Comparison of ENCODE assay signal across 8 mouse cellular contexts in genomic region chr14:17967117-17967726, GRCm38 (mm10).
DNase-seq lines count a peak whose midpoint lies in the region; TF ChIP-seq lines count a peak whose summit lies in the region.

No protein-coding gene starts in this region.

- no peaks in the 10 kb centered on the region for H3K9me3 ChIP-seq in ES-E14 (ENCODE audit: control insufficient read depth, insufficient read depth, low read depth, low read length)
- no peaks in the 10 kb centered on the region for H3K9me3 ChIP-seq in embryonic facial prominence, embryonic 10.5 days

- DNase-seq in ES-E14 (ENCODE audit: low read depth, low spot score) = peak; percentile 35
- peak; percentile 38 for DNase-seq in adrenal gland, postnatal 25 days
- DNase-seq in embryonic facial prominence, embryonic 10.5 days (ENCODE audit: low spot score) = peak; percentile 64
- DNase-seq in heart, postnatal 14 days = peak; percentile 37 to 59
- peak; percentile 64 to 69 for DNase-seq in kidney, postnatal 25 days
- DNase-seq in lung, postnatal 14 days = peak; percentile 49
- peak; percentile 76 for DNase-seq in retina, postnatal 1 day
- DNase-seq in spleen, adult 12 weeks (ENCODE audit: low spot score) = no peak

- H3K27ac ChIP-seq in ES-E14 (ENCODE audit: insufficient read depth, low read depth, low read length, poor library complexity, severe bottlenecking) = no peak overlapping the region
- no peak overlapping the region for H3K27ac ChIP-seq in embryonic facial prominence, embryonic 10.5 days (replicated peaks)

- no peak overlapping the region for H3K4me3 ChIP-seq in ES-E14 (ENCODE audit: insufficient read depth in 1 of 2, low read depth in 1 of 2, low read length in 2 of 2, poor library complexity in 1 of 2, severe bottlenecking in 1 of 2)
- no peak overlapping the region for H3K4me3 ChIP-seq in embryonic facial prominence, embryonic 10.5 days

- H3K27me3 ChIP-seq in embryonic facial prominence, embryonic 10.5 days (replicated peaks; ENCODE audit: low read depth, poor library complexity, severe bottlenecking) = no peaks in the 10 kb centered on the region

- intact Hi-C loops in heart, postnatal 14 days (cut with DNase I) = loop anchor here (2.0 to 5.0 kb wide), 2 partner anchors 308 to 565 kb away; no protein-coding TSS in a partner anchor

- no peaks in the 10 kb centered on the region for H3K36me3 ChIP-seq in ES-E14 (ENCODE audit: control insufficient read depth, insufficient read depth, low read length, poor library complexity, severe bottlenecking)
- no peaks in the 10 kb centered on the region for H3K36me3 ChIP-seq in embryonic facial prominence, embryonic 10.5 days (replicated peaks)

- WGBS in embryonic facial prominence, embryonic 10.5 days = 35% methylated on average over 5 of the region's 5 CpGs

- in situ Hi-C loops in ES-E14 (cut with MboI; ENCODE audit: low sequenced_read_pairs in 2 of 2, unreplicated experiment in 2 of 2) = no loop called here

- H3K4me1 ChIP-seq in ES-E14 (ENCODE audit: control insufficient read depth in 2 of 2, insufficient read depth in 2 of 2, low read length in 2 of 2, poor library complexity in 1 of 2) = no peaks in the 10 kb centered on the region
- no peaks in the 10 kb centered on the region for H3K4me1 ChIP-seq in embryonic facial prominence, embryonic 10.5 days

- H3K9ac ChIP-seq in ES-E14 (ENCODE audit: insufficient read depth, low read depth, low read length, poor library complexity, severe bottlenecking) = no peak overlapping the region

TF ChIP-seq in ES-E14, 5 proteins besides CTCF, POLR2A, EP300 and RAD21:
- TF ChIP-seq ZNF384 (IDR thresholded peaks at IDR 0.05; ENCODE audit: low read depth, low read length) = no peak
- TF ChIP-seq ZC3H11A (IDR thresholded peaks at IDR 0.05; ENCODE audit: borderline replicate concordance, low read depth, low read length) = peak; percentile 38; the same call in 1 of the 2 replicates
- TF ChIP-seq CHD2 (IDR thresholded peaks at IDR 0.05; ENCODE audit: low read depth, low read length) = no peak
- no peak for TF ChIP-seq MAFK (IDR thresholded peaks at IDR 0.05; ENCODE audit: insufficient read depth, low read depth, low read length)
- TF ChIP-seq HCFC1 (IDR thresholded peaks at IDR 0.05; ENCODE audit: borderline replicate concordance, insufficient read depth, low read length) = no peak
